Mouse (Mus musculus) adrenal gland, adult 18-20 months (tissue): ENCODE results near the gene Oscp1. TPM values are rescaled to one million over a fixed set of nuclear protein-coding genes. Genes with fewer than 3 reads are reported as not detected.
A peak's percentile ranks its signal among the peaks of the same experiment; 100 is the strongest.

Source experiments
- DNase-seq, 2 experiments: peaks; one replicate each; pipeline ENCODE4 v3.0.0; 2021 to 2022; ENCODE audit warnings: low spot score in 2 of 2
- long read RNA-seq, 2 experiments: library from polyadenylated mRNA; stranded (forward); transcript quantifications; one replicate each; pipeline ENCODE4 v2.0.0; 2021
- total RNA-seq, 2 experiments: library from RNA; stranded (reverse); gene quantifications; 1 replicate in 1 of 2; 2 replicates in 1 of 2; pipeline ENCODE4 v1.2.3; 2021

Gene Oscp1
- 10 to 100 TPM in 1 of 2 experiments, 1 to 10 TPM in 1; 7.2 to 10.6 TPM for total RNA-seq
- long read RNA-seq, experiment 1, full-length matches to known transcripts, result 9 of 10 reads
- long read RNA-seq, experiment 1, partial matches to known transcripts, result 0 of 10 reads
- long read RNA-seq, experiment 1, other reads (novel, unspliced or antisense), result 1 of 10 reads
- long read RNA-seq, experiment 2, full-length matches to known transcripts, result 7 of 12 reads
- long read RNA-seq, experiment 2, partial matches to known transcripts, result 3 of 12 reads
- long read RNA-seq, experiment 2, other reads (novel, unspliced or antisense), result 2 of 12 reads

GRCm38 (mm10) chr4:126058134-126058996, at the start of gene Oscp1:
Gene Oscp1, plus strand, starts transcription at chr4:126058565.
- DNase-seq, result peak; percentile 74 to 80

GRCm38 (mm10) chr4:126017676-126018332, 40.6 kb upstream of the Oscp1 start:
- no peak for DNase-seq

- no peak for DNase-seq
Observed at GRCm38 (mm10) chr4:126018966-126019538, 39.3 kb upstream of the Oscp1 start.

GRCm38 (mm10) chr4:126024303-126024900, 34.0 kb upstream of the Oscp1 start, which contains the start of gene Csf3r:
Gene Csf3r, plus strand, starts transcription at chr4:126024550.
- no peak for DNase-seq

- DNase-seq, result no peak
Observed at GRCm38 (mm10) chr4:126025801-126026200, 32.6 kb upstream of the Oscp1 start.

GRCm38 (mm10) chr4:126027980-126028379, 30.4 kb upstream of the Oscp1 start:
- no peak for DNase-seq

GRCm38 (mm10) chr4:126029042-126029441, 29.3 kb upstream of the Oscp1 start:
- DNase-seq, result no peak

- DNase-seq, result no peak
Observed at GRCm38 (mm10) chr4:126030705-126031104, 27.7 kb upstream of the Oscp1 start.

- no peak for DNase-seq
Observed at GRCm38 (mm10) chr4:126035413-126035812, 23.0 kb upstream of the Oscp1 start.

- peak; percentile 73 to 79 for DNase-seq
Observed at GRCm38 (mm10) chr4:126046851-126047585, 11.3 kb upstream of the Oscp1 start, which contains the start of gene Mrps15. Gene Mrps15, plus strand, starts transcription at chr4:126046925.

GRCm38 (mm10) chr4:126051617-126052016, 6.7 kb upstream of the Oscp1 start:
- no peak for DNase-seq

- DNase-seq, result no peak
Observed at GRCm38 (mm10) chr4:126057207-126058133, 895 bp upstream of the Oscp1 start.

GRCm38 (mm10) chr4:126058997-126059362, 615 bp downstream of the Oscp1 start:
- no peak for DNase-seq

GRCm38 (mm10) chr4:126062856-126063255, 4.5 kb downstream of the Oscp1 start:
- DNase-seq, result no peak

- DNase-seq, result no peak
Observed at GRCm38 (mm10) chr4:126065241-126065640, 6.9 kb downstream of the Oscp1 start.

- DNase-seq, result no peak
Observed at GRCm38 (mm10) chr4:126067401-126068077, 9.2 kb downstream of the Oscp1 start.

GRCm38 (mm10) chr4:126068842-126069241, 10.5 kb downstream of the Oscp1 start:
- no peak for DNase-seq

- DNase-seq, result no peak
Observed at GRCm38 (mm10) chr4:126077833-126078232, 19.5 kb downstream of the Oscp1 start.
